Mouse (Mus musculus) CH12.LX (cell line): ENCODE measurements around the gene Atp4b.

ENCODE experiments used
- CTCF ChIP-seq, 2 experiments: IDR thresholded peaks in 1 of 2; conservative IDR thresholded peaks in 1 of 2; 2 replicates each; pipeline ENCODE4 v1.5.1; 2011 to 2012; ENCODE audit warnings: low read depth in 2 of 2, low read length in 2 of 2, improper control_type of control experiment in 1 of 2, inconsistent platforms in 1 of 2, mild to moderate bottlenecking in 1 of 2, moderate library complexity in 1 of 2
- ETS1 ChIP-seq: conservative IDR thresholded peaks from 2 replicates; pipeline ENCODE4 v1.6.1; 2012; ENCODE audit warnings: low read depth, mild to moderate bottlenecking, inconsistent platforms, low read length, improper control_type of control experiment, moderate library complexity
- HCFC1 ChIP-seq: IDR thresholded peaks from 2 replicates; pipeline ENCODE4 v1.6.1; 2012; ENCODE audit warnings: low read depth, mild to moderate bottlenecking, inconsistent platforms, low read length, improper control_type of control experiment
- MAX ChIP-seq: IDR thresholded peaks from 2 replicates; pipeline ENCODE4 v1.6.1; 2011; ENCODE audit warnings: low read length, improper control_type of control experiment
- MEF2A ChIP-seq: IDR thresholded peaks from 2 replicates; pipeline ENCODE4 v1.6.1; 2014; ENCODE audit warnings: low read depth, mild to moderate bottlenecking, inconsistent platforms, low read length, improper control_type of control experiment, borderline replicate concordance
- POLR2A ChIP-seq: IDR thresholded peaks from 2 replicates; pipeline ENCODE4 v1.6.1; 2011; ENCODE audit warnings: low read depth, mild to moderate bottlenecking, improper control_type of control experiment, low read length
- POLR2AphosphoS2 ChIP-seq: IDR thresholded peaks from 2 replicates; pipeline ENCODE4 v1.6.1; 2011; ENCODE audit warnings: low read depth, low read length, improper control_type of control experiment
- RAD21 ChIP-seq: IDR thresholded peaks from 2 replicates; pipeline ENCODE4 v1.6.1; 2011; ENCODE audit warnings: low read depth, mild to moderate bottlenecking, low read length, improper control_type of control experiment, moderate library complexity
- SMC3 ChIP-seq: IDR thresholded peaks from 2 replicates; pipeline ENCODE4 v1.6.1; 2011; ENCODE audit warnings: low read depth, low read length, improper control_type of control experiment
- UBTF ChIP-seq: IDR thresholded peaks from 2 replicates; pipeline ENCODE4 v1.6.1; 2012; ENCODE audit warnings: low read depth, mild to moderate bottlenecking, inconsistent platforms, low read length, improper control_type of control experiment, moderate library complexity

DNA sequence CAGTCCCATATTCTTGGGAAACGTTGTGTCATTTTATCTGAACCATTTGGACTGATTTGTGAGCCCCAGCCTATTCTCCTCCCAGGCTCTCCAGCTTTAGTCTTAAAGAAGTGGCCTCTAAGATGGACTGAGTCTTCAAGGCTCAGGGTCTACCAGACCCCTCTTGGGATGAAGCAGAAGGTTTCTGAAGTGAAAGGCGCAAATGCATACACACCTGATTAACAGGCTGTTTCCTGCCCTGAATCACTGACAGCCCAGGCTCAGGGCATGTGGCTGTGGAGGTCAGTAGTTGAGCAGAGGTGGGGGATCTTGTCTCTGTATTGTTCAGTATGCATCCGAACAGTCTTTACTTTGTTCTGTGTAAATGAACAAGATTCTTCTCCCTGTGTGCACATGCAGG is 58.9 kb downstream of the Atp4b start:
- TF ChIP-seq SMC3 (no peak), POLR2A (no peak), CTCF (conservative IDR thresholded peaks at IDR 0.05 in 1 of 2, IDR thresholded peaks at IDR 0.05 in 1 of 2; ENCODE audit: low read depth in 2 of 2, low read length in 2 of 2) (no peak), RAD21 (no peak), HCFC1 (no peak), MAX (no peak), UBTF (no peak), ETS1 (no peak), POLR2AphosphoS2 (no peak), MEF2A (no peak)
